In the genomic region with DNA sequence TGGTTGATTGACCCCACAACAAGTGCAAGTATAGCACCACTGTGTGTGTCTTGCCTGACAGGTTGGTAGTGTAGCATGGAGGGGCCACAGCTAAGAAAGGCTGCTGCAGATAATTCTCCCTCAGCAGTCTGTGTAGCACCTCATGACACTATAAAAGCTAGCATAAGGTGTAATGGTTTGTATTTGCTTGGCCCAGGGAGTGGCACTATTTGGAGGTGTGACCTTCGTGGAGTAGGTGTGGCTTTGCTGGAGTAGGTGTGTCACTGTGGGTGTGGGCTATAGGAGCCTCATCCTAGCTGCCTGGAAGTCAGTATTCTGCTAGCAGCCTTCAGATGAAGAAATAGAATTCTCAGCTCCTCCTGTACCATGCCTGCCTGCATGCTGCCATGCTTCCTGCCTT, we compare ENCODE assay signal across 28 mouse cellular contexts.
DNase-seq lines count a peak whose midpoint lies in the region; ATAC-seq lines count a peak whose summit lies in the region.
"Had no signal": no experiment of that assay in that cellular context is flagged by ENCODE, and none has a peak within 500 bp of the region (broad histone marks: within the 10 kb centered on the region; RNA-seq: fewer than 3 reads in every experiment).

No protein-coding gene starts in this region.

- peaks cover 35% of the 10 kb centered on the region for H3K4me1 ChIP-seq in heart, embryonic 15.5 days (replicated peaks)
- peaks cover 2% of the 10 kb centered on the region; the same call in 1 of the 2 replicates for H3K4me1 ChIP-seq in intestine, embryonic 15.5 days (replicated peaks)
- 0 out of 2 replicates have a peak, but pooled peaks cover 4% of the 10 kb centered on the region for H3K4me1 ChIP-seq in stomach, embryonic 16.5 days (ENCODE audit: control insufficient read depth, insufficient read depth, low read length)

- peak; percentile 48 for DNase-seq in heart, adult 11 months
- no peak for DNase-seq in heart, adult 8-10 months (ENCODE audit: low spot score)
- no peak for DNase-seq in heart, postnatal 4 days
- DNase-seq in neural tube, embryonic 10.5 days (ENCODE audit: extremely low spot score, low spot score) = no peak
- no peak for DNase-seq in thymus, postnatal 36 days
- DNase-seq: adrenal gland, adult 2 months; adrenal gland, postnatal 14 days; cerebellum, adult 11 months; cerebellum, adult 8-10 months; cerebellum, postnatal 10 days; cerebellum, postnatal 36 days; gastrocnemius, adult 2 months; gastrocnemius, postnatal 14 days; heart, adult 18-20 months; heart, postnatal 10 days; heart, postnatal 36 days; kidney, adult 11 months; kidney, adult 8-10 months had no signal

- no peak overlapping the region for H3K9ac ChIP-seq in heart, embryonic 15.5 days
- H3K9ac ChIP-seq in intestine, embryonic 15.5 days = no peak overlapping the region
- H3K9ac ChIP-seq in stomach, embryonic 16.5 days (ENCODE audit: low read length) = no peak overlapping the region
- H3K9ac ChIP-seq: forebrain, embryonic 13.5 days; hindbrain, embryonic 12.5 days had no signal

- ATAC-seq in heart, embryonic 15.5 days (replicated peaks; ENCODE audit: insufficient number of reproducible peaks, insufficient read depth, low FRiP score, low read depth) = no peak
- ATAC-seq in intestine, embryonic 15.5 days = peak; percentile 58
- ATAC-seq in stomach, embryonic 16.5 days (ENCODE audit: insufficient read depth, low FRiP score) = 0 out of 2 replicates have a peak, but pooled peaks have one; percentile 37
- ATAC-seq: forebrain, embryonic 13.5 days; forebrain, embryonic 16.5 days; hindbrain, embryonic 16.5 days; Patski had no signal

- H3K4me3 ChIP-seq in heart, embryonic 15.5 days = no peak overlapping the region
- no peak overlapping the region for H3K4me3 ChIP-seq in intestine, embryonic 15.5 days (replicated peaks)
- H3K4me3 ChIP-seq in stomach, embryonic 16.5 days (replicated peaks; ENCODE audit: low read length) = no peak overlapping the region
- H3K4me3 ChIP-seq: forebrain, embryonic 10.5 days; forebrain, embryonic 13.5 days; gastrocnemius, adult 2 months; hindbrain, embryonic 12.5 days had no signal

- H3K27ac ChIP-seq in heart, embryonic 15.5 days = peak overlapping the region; percentile 70; the same call in 1 of the 2 replicates
- no peak overlapping the region for H3K27ac ChIP-seq in intestine, embryonic 15.5 days
- no peak overlapping the region for H3K27ac ChIP-seq in stomach, embryonic 16.5 days (ENCODE audit: low read length)
- H3K27ac ChIP-seq: forebrain, embryonic 10.5 days; forebrain, embryonic 13.5 days; gastrocnemius, adult 2 months; hindbrain, embryonic 12.5 days had no signal

- H3K27me3 ChIP-seq in heart, embryonic 15.5 days = no peaks in the 10 kb centered on the region
- no peaks in the 10 kb centered on the region for H3K27me3 ChIP-seq in intestine, embryonic 15.5 days (replicated peaks)
- no peaks in the 10 kb centered on the region for H3K27me3 ChIP-seq in stomach, embryonic 16.5 days (ENCODE audit: control insufficient read depth, insufficient read depth, low read length)
- H3K27me3 ChIP-seq: forebrain, embryonic 13.5 days; hindbrain, embryonic 12.5 days; Patski had no signal

- 83% methylated on average over 1 of the region's 1 CpGs for WGBS in heart, embryonic 15.5 days
- 67% methylated on average over 1 of the region's 1 CpGs for WGBS in intestine, embryonic 15.5 days
- 71% methylated on average over 1 of the region's 1 CpGs for WGBS in stomach, embryonic 16.5 days

- H3K9me3 ChIP-seq in heart, embryonic 15.5 days (replicated peaks) = no peaks in the 10 kb centered on the region
- H3K9me3 ChIP-seq in intestine, embryonic 15.5 days = no peaks in the 10 kb centered on the region
- no peaks in the 10 kb centered on the region for H3K9me3 ChIP-seq in stomach, embryonic 16.5 days (replicated peaks; ENCODE audit: control insufficient read depth, low read length)
- H3K9me3 ChIP-seq: forebrain, embryonic 10.5 days; forebrain, embryonic 13.5 days; hindbrain, embryonic 12.5 days had no signal

- no peaks in the 10 kb centered on the region for H3K36me3 ChIP-seq in heart, embryonic 15.5 days
- no peaks in the 10 kb centered on the region for H3K36me3 ChIP-seq in intestine, embryonic 15.5 days
- no peaks in the 10 kb centered on the region for H3K36me3 ChIP-seq in stomach, embryonic 16.5 days (ENCODE audit: control insufficient read depth, insufficient read depth, low read length)
- H3K36me3 ChIP-seq: forebrain, embryonic 10.5 days; G1E; hindbrain, embryonic 12.5 days had no signal

- no peak overlapping the region for H3K4me2 ChIP-seq in heart, embryonic 15.5 days
- H3K4me2 ChIP-seq in intestine, embryonic 15.5 days (replicated peaks) = no peak overlapping the region
- H3K4me2 ChIP-seq in stomach, embryonic 16.5 days (ENCODE audit: low read depth, low read length) = no peak overlapping the region
- H3K4me2 ChIP-seq: forebrain, embryonic 13.5 days; hindbrain, embryonic 12.5 days had no signal
